Mouse (Mus musculus): ENCODE measurements around the gene Fktn. TPM values are rescaled to one million over a fixed set of nuclear protein-coding genes. Genes with fewer than 3 reads are reported as not detected.

The Fktn gene
- polyA plus RNA-seq, 1 experiment from 2014 or later = 7.3 TPM

GRCm38 (mm10) chr4:53794257-53794966, 80.6 kb downstream of the Fktn start:
- no peak overlapping the region for H3K9ac ChIP-seq (ENCODE audit: low read length)
- no peak overlapping the region for H3K4me2 ChIP-seq (replicated peaks; ENCODE audit: low read depth)
- TF ChIP-seq EP300 (optimal IDR thresholded peaks at IDR 0.05) = no peak
- TF ChIP-seq CTCF (IDR thresholded peaks at IDR 0.05; ENCODE audit: low read depth) = no peak
- DNase-seq (ENCODE audit: low spot score) (no peak), ATAC-seq (ENCODE audit: low FRiP score, low TSS enrichment) (no peak)
- H3K36me3 ChIP-seq (ENCODE audit: control insufficient read depth, insufficient read depth, low read length) = no peaks in the 10 kb centered on the region
- H3K27me3 ChIP-seq (ENCODE audit: control insufficient read depth, insufficient read depth, low read length) = no peaks in the 10 kb centered on the region
- no peaks in the 10 kb centered on the region for H3K4me1 ChIP-seq (replicated peaks; ENCODE audit: control insufficient read depth, insufficient read depth)
- no peaks in the 10 kb centered on the region for H3K9me3 ChIP-seq (ENCODE audit: control insufficient read depth, low read length)
- WGBS = 81% methylated on average over 5 of the region's 5 CpGs
- H3K27ac ChIP-seq (replicated peaks) = no peak overlapping the region
- no peak overlapping the region for H3K4me3 ChIP-seq (ENCODE audit: low read depth, low read length)

- Histone ChIP-seq H3K27ac (replicated peaks) (no peak overlapping the region), H3K4me1 (replicated peaks; ENCODE audit: control insufficient read depth, insufficient read depth) (no peaks in the 10 kb centered on the region), H3K27me3 (ENCODE audit: control insufficient read depth, insufficient read depth, low read length) (no peaks in the 10 kb centered on the region), H3K9me3 (ENCODE audit: control insufficient read depth, low read length) (no peaks in the 10 kb centered on the region), H3K4me3 (ENCODE audit: low read depth, low read length) (no peak overlapping the region), H3K36me3 (ENCODE audit: control insufficient read depth, insufficient read depth, low read length) (no peaks in the 10 kb centered on the region), H3K4me2 (replicated peaks; ENCODE audit: low read depth) (no peak overlapping the region), H3K9ac (ENCODE audit: low read length) (no peak overlapping the region)
- ATAC-seq (ENCODE audit: low FRiP score, low TSS enrichment) = no peak
- TF ChIP-seq CTCF (IDR thresholded peaks at IDR 0.05; ENCODE audit: low read depth) (no peak), EP300 (optimal IDR thresholded peaks at IDR 0.05) (no peak)
- 59% methylated on average over 2 of the region's 2 CpGs for WGBS
- DNase-seq (ENCODE audit: low spot score) = no peak
Observed at GRCm38 (mm10) chr4:53795086-53795485, 81.3 kb downstream of the Fktn start.

GRCm38 (mm10) chr4:53795706-53796105, 81.9 kb downstream of the Fktn start:
- H3K27me3 ChIP-seq (ENCODE audit: control insufficient read depth, insufficient read depth, low read length) = no peaks in the 10 kb centered on the region

GRCm38 (mm10) chr4:53796865-53797772, 83.3 kb downstream of the Fktn start:
- Histone ChIP-seq H3K9me3 (ENCODE audit: control insufficient read depth, low read length) (no peaks in the 10 kb centered on the region), H3K4me1 (replicated peaks; ENCODE audit: control insufficient read depth, insufficient read depth) (no peaks in the 10 kb centered on the region), H3K27ac (replicated peaks) (no peak overlapping the region), H3K4me3 (ENCODE audit: low read depth, low read length) (no peak overlapping the region), H3K4me2 (replicated peaks; ENCODE audit: low read depth) (no peak overlapping the region), H3K36me3 (ENCODE audit: control insufficient read depth, insufficient read depth, low read length) (no peaks in the 10 kb centered on the region), H3K27me3 (ENCODE audit: control insufficient read depth, insufficient read depth, low read length) (no peaks in the 10 kb centered on the region), H3K9ac (ENCODE audit: low read length) (no peak overlapping the region)
- 33% methylated on average over 18 of the region's 18 CpGs for WGBS
- no peak for ATAC-seq (ENCODE audit: low FRiP score, low TSS enrichment)
- no peak for DNase-seq (ENCODE audit: low spot score)
- TF ChIP-seq EP300 (optimal IDR thresholded peaks at IDR 0.05) (no peak), CTCF (IDR thresholded peaks at IDR 0.05; ENCODE audit: low read depth) (no peak)

More at GRCm38 (mm10) chr4:53795706-53796105, 81.9 kb downstream of the Fktn start:
- Histone ChIP-seq H3K9me3 (ENCODE audit: control insufficient read depth, low read length) (no peaks in the 10 kb centered on the region), H3K4me2 (replicated peaks; ENCODE audit: low read depth) (no peak overlapping the region), H3K27ac (replicated peaks) (no peak overlapping the region), H3K4me3 (ENCODE audit: low read depth, low read length) (no peak overlapping the region), H3K9ac (ENCODE audit: low read length) (no peak overlapping the region), H3K4me1 (replicated peaks; ENCODE audit: control insufficient read depth, insufficient read depth) (no peaks in the 10 kb centered on the region), H3K36me3 (ENCODE audit: control insufficient read depth, insufficient read depth, low read length) (no peaks in the 10 kb centered on the region)
- ATAC-seq (ENCODE audit: low FRiP score, low TSS enrichment) (no peak), DNase-seq (ENCODE audit: low spot score) (no peak)
- no peak for TF ChIP-seq CTCF (IDR thresholded peaks at IDR 0.05; ENCODE audit: low read depth)
- no peak for TF ChIP-seq EP300 (optimal IDR thresholded peaks at IDR 0.05)
- 85% methylated on average over 2 of the region's 2 CpGs for WGBS

- Histone ChIP-seq H3K4me2 (replicated peaks; ENCODE audit: low read depth) (no peak overlapping the region), H3K9me3 (ENCODE audit: control insufficient read depth, low read length) (no peaks in the 10 kb centered on the region), H3K27ac (replicated peaks) (no peak overlapping the region), H3K36me3 (ENCODE audit: control insufficient read depth, insufficient read depth, low read length) (no peaks in the 10 kb centered on the region), H3K4me3 (ENCODE audit: low read depth, low read length) (no peak overlapping the region), H3K9ac (ENCODE audit: low read length) (no peak overlapping the region), H3K4me1 (replicated peaks; ENCODE audit: control insufficient read depth, insufficient read depth) (no peaks in the 10 kb centered on the region), H3K27me3 (ENCODE audit: control insufficient read depth, insufficient read depth, low read length) (no peaks in the 10 kb centered on the region)
- DNase-seq (ENCODE audit: low spot score) = no peak
- ATAC-seq (ENCODE audit: low FRiP score, low TSS enrichment) = peak; percentile 35; the same call in 1 of the 2 replicates
- WGBS = 50% methylated on average over 7 of the region's 7 CpGs
- TF ChIP-seq EP300 (optimal IDR thresholded peaks at IDR 0.05) (no peak), CTCF (IDR thresholded peaks at IDR 0.05; ENCODE audit: low read depth) (no peak)
Observed at GRCm38 (mm10) chr4:53798896-53799676, 85.3 kb downstream of the Fktn start.
